Mouse (Mus musculus): Measurements from ENCODE around the gene Cpeb1. TPM values are rescaled to one million over a fixed set of nuclear protein-coding genes. Genes with fewer than 3 reads are reported as not detected.

The Cpeb1 gene
- polyA plus RNA-seq, 1 experiment from 2014 or later = 2.9 TPM

GRCm38 (mm10) chr7:81453443-81454274, 1.6 kb downstream of the Cpeb1 start:
- WGBS = 2% methylated on average over 84 of the region's 84 CpGs
- peaks cover 53% of the 10 kb centered on the region for H3K27me3 ChIP-seq (ENCODE audit: control insufficient read depth, insufficient read depth, low read length)
- peak overlapping the region; percentile 55 for H3K4me3 ChIP-seq (replicated peaks; ENCODE audit: low read depth, low read length)
- ATAC-seq (ENCODE audit: low FRiP score, low TSS enrichment) (peak; percentile 62), DNase-seq (peak; percentile 75)
- H3K4me2 ChIP-seq (ENCODE audit: low read length) = peak overlapping the region; percentile 93
- H3K9me3 ChIP-seq (ENCODE audit: control insufficient read depth, low read length) = no peaks in the 10 kb centered on the region
- peaks cover 14% of the 10 kb centered on the region for H3K4me1 ChIP-seq (ENCODE audit: control insufficient read depth, insufficient read depth, low read length)
- no peak overlapping the region for H3K27ac ChIP-seq (replicated peaks; ENCODE audit: low read depth, low read length)
- no peaks in the 10 kb centered on the region for H3K36me3 ChIP-seq (ENCODE audit: control insufficient read depth, insufficient read depth, low read length)
- no peak overlapping the region for H3K9ac ChIP-seq (replicated peaks; ENCODE audit: low read length)

GRCm38 (mm10) chr7:81452971-81453441, 2.3 kb downstream of the Cpeb1 start:
- H3K4me2 ChIP-seq (ENCODE audit: low read length) = peak overlapping the region; percentile 93
- peaks cover 53% of the 10 kb centered on the region for H3K27me3 ChIP-seq (ENCODE audit: control insufficient read depth, insufficient read depth, low read length)
- H3K36me3 ChIP-seq (ENCODE audit: control insufficient read depth, insufficient read depth, low read length) = no peaks in the 10 kb centered on the region
- H3K27ac ChIP-seq (replicated peaks; ENCODE audit: low read depth, low read length) = no peak overlapping the region
- H3K4me1 ChIP-seq (ENCODE audit: control insufficient read depth, insufficient read depth, low read length) = peaks cover 14% of the 10 kb centered on the region
- DNase-seq (peak; percentile 67), ATAC-seq (ENCODE audit: low FRiP score, low TSS enrichment) (peak; percentile 49; the same call in 1 of the 2 replicates)
- WGBS = 2% methylated on average over 21 of the region's 21 CpGs
- peak overlapping the region; percentile 55 for H3K4me3 ChIP-seq (replicated peaks; ENCODE audit: low read depth, low read length)
- H3K9me3 ChIP-seq (ENCODE audit: control insufficient read depth, low read length) = no peaks in the 10 kb centered on the region
- no peak overlapping the region for H3K9ac ChIP-seq (replicated peaks; ENCODE audit: low read length)

GRCm38 (mm10) chr7:81398957-81399356, 56.3 kb downstream of the Cpeb1 start:
- Histone ChIP-seq H3K27ac (replicated peaks; ENCODE audit: low read depth, low read length) (no peak overlapping the region), H3K4me2 (ENCODE audit: low read length) (no peak overlapping the region), H3K9ac (replicated peaks; ENCODE audit: low read length) (no peak overlapping the region), H3K4me3 (replicated peaks; ENCODE audit: low read depth, low read length) (no peak overlapping the region), H3K27me3 (ENCODE audit: control insufficient read depth, insufficient read depth, low read length) (no peaks in the 10 kb centered on the region), H3K4me1 (ENCODE audit: control insufficient read depth, insufficient read depth, low read length) (no peaks in the 10 kb centered on the region), H3K36me3 (ENCODE audit: control insufficient read depth, insufficient read depth, low read length) (no peaks in the 10 kb centered on the region), H3K9me3 (ENCODE audit: control insufficient read depth, low read length) (no peaks in the 10 kb centered on the region)
- 58% methylated on average over 2 of the region's 2 CpGs for WGBS
- DNase-seq = peak; percentile 53
- no peak for ATAC-seq (ENCODE audit: low FRiP score, low TSS enrichment)

- WGBS = 80% methylated on average over 1 of the region's 1 CpGs
- no peak overlapping the region for H3K4me3 ChIP-seq (replicated peaks; ENCODE audit: low read depth, low read length)
- H3K27ac ChIP-seq (replicated peaks; ENCODE audit: low read depth, low read length) = no peak overlapping the region
- H3K9me3 ChIP-seq (ENCODE audit: control insufficient read depth, low read length) = no peaks in the 10 kb centered on the region
- H3K4me2 ChIP-seq (ENCODE audit: low read length) = no peak overlapping the region
- H3K4me1 ChIP-seq (ENCODE audit: control insufficient read depth, insufficient read depth, low read length) = no peaks in the 10 kb centered on the region
- ATAC-seq (ENCODE audit: low FRiP score, low TSS enrichment) = no peak
- no peak overlapping the region for H3K9ac ChIP-seq (replicated peaks; ENCODE audit: low read length)
- DNase-seq = no peak
- no peaks in the 10 kb centered on the region for H3K36me3 ChIP-seq (ENCODE audit: control insufficient read depth, insufficient read depth, low read length)
- H3K27me3 ChIP-seq (ENCODE audit: control insufficient read depth, insufficient read depth, low read length) = no peaks in the 10 kb centered on the region
Measured at GRCm38 (mm10) chr7:81379363-81379762, 75.9 kb downstream of the Cpeb1 start.

GRCm38 (mm10) chr7:81372337-81372920, 82.8 kb downstream of the Cpeb1 start:
- ATAC-seq (ENCODE audit: low FRiP score, low TSS enrichment) (peak; percentile 86), DNase-seq (peak; percentile 84)
- H3K4me2 ChIP-seq (ENCODE audit: low read length) = peak overlapping the region; percentile 54
- H3K4me3 ChIP-seq (replicated peaks; ENCODE audit: low read depth, low read length) = peak overlapping the region; percentile 24
- WGBS = 7% methylated on average over 13 of the region's 13 CpGs
- H3K27me3 ChIP-seq (ENCODE audit: control insufficient read depth, insufficient read depth, low read length) = no peaks in the 10 kb centered on the region
- no peaks in the 10 kb centered on the region for H3K36me3 ChIP-seq (ENCODE audit: control insufficient read depth, insufficient read depth, low read length)
- H3K4me1 ChIP-seq (ENCODE audit: control insufficient read depth, insufficient read depth, low read length) = peaks cover 8% of the 10 kb centered on the region; the same call in 1 of the 2 replicates
- no peaks in the 10 kb centered on the region for H3K9me3 ChIP-seq (ENCODE audit: control insufficient read depth, low read length)
- peak overlapping the region; percentile 50; the same call in 1 of the 2 replicates for H3K9ac ChIP-seq (replicated peaks; ENCODE audit: low read length)
- H3K27ac ChIP-seq (replicated peaks; ENCODE audit: low read depth, low read length) = no peak overlapping the region

GRCm38 (mm10) chr7:81371811-81372210, 83.5 kb downstream of the Cpeb1 start:
- Histone ChIP-seq H3K4me3 (replicated peaks; ENCODE audit: low read depth, low read length) (peak overlapping the region; percentile 24; the same call in 1 of the 2 replicates), H3K9me3 (ENCODE audit: control insufficient read depth, low read length) (no peaks in the 10 kb centered on the region), H3K36me3 (ENCODE audit: control insufficient read depth, insufficient read depth, low read length) (no peaks in the 10 kb centered on the region), H3K27ac (replicated peaks; ENCODE audit: low read depth, low read length) (no peak overlapping the region), H3K4me2 (ENCODE audit: low read length) (peak overlapping the region; percentile 54), H3K4me1 (ENCODE audit: control insufficient read depth, insufficient read depth, low read length) (peaks cover 8% of the 10 kb centered on the region; the same call in 1 of the 2 replicates), H3K9ac (replicated peaks; ENCODE audit: low read length) (peak overlapping the region; percentile 50; the same call in 1 of the 2 replicates), H3K27me3 (ENCODE audit: control insufficient read depth, insufficient read depth, low read length) (no peaks in the 10 kb centered on the region)
- ATAC-seq (ENCODE audit: low FRiP score, low TSS enrichment) (no peak), DNase-seq (peak; percentile 8)
- 11% methylated on average over 5 of the region's 5 CpGs for WGBS

- DNase-seq (no peak), ATAC-seq (ENCODE audit: low FRiP score, low TSS enrichment) (no peak)
- Histone ChIP-seq H3K27ac (replicated peaks; ENCODE audit: low read depth, low read length) (no peak overlapping the region), H3K4me3 (replicated peaks; ENCODE audit: low read depth, low read length) (no peak overlapping the region), H3K9ac (replicated peaks; ENCODE audit: low read length) (no peak overlapping the region), H3K4me1 (ENCODE audit: control insufficient read depth, insufficient read depth, low read length) (peaks cover 8% of the 10 kb centered on the region; the same call in 1 of the 2 replicates), H3K9me3 (ENCODE audit: control insufficient read depth, low read length) (no peaks in the 10 kb centered on the region), H3K36me3 (ENCODE audit: control insufficient read depth, insufficient read depth, low read length) (no peaks in the 10 kb centered on the region), H3K27me3 (ENCODE audit: control insufficient read depth, insufficient read depth, low read length) (no peaks in the 10 kb centered on the region), H3K4me2 (ENCODE audit: low read length) (no peak overlapping the region)
- WGBS = 63% methylated on average over 3 of the region's 3 CpGs
Measured at GRCm38 (mm10) chr7:81369724-81370123, 85.5 kb downstream of the Cpeb1 start.

GRCm38 (mm10) chr7:81367946-81368345, 87.3 kb downstream of the Cpeb1 start:
- H3K4me1 ChIP-seq (ENCODE audit: control insufficient read depth, insufficient read depth, low read length) = peaks cover 8% of the 10 kb centered on the region; the same call in 1 of the 2 replicates
- WGBS = 73% methylated on average over 3 of the region's 3 CpGs
- H3K4me2 ChIP-seq (ENCODE audit: low read length) = no peak overlapping the region
- H3K4me3 ChIP-seq (replicated peaks; ENCODE audit: low read depth, low read length) = no peak overlapping the region
- H3K27ac ChIP-seq (replicated peaks; ENCODE audit: low read depth, low read length) = no peak overlapping the region
- no peaks in the 10 kb centered on the region for H3K36me3 ChIP-seq (ENCODE audit: control insufficient read depth, insufficient read depth, low read length)
- no peak overlapping the region for H3K9ac ChIP-seq (replicated peaks; ENCODE audit: low read length)
- no peaks in the 10 kb centered on the region for H3K9me3 ChIP-seq (ENCODE audit: control insufficient read depth, low read length)
- DNase-seq = no peak
- no peaks in the 10 kb centered on the region for H3K27me3 ChIP-seq (ENCODE audit: control insufficient read depth, insufficient read depth, low read length)
- ATAC-seq (ENCODE audit: low FRiP score, low TSS enrichment) = no peak
